Mouse (Mus musculus) thymus, adult 2 months (tissue): Measurements from ENCODE around the gene Ccdc93.

Experiments
- CTCF ChIP-seq: fragments of 200-500 bp; IDR thresholded peaks from 2 replicates; pipeline ENCODE4 v1.5.1; 2012; ENCODE audit warnings: mild to moderate bottlenecking, control low read depth, low read length, moderate library complexity, borderline replicate concordance; ENCODE audit not compliant: control insufficient read depth, poor library complexity, insufficient read depth; ENCODE audit errors: extremely low read depth
- POLR2A ChIP-seq: fragments of 200-500 bp; IDR thresholded peaks from 2 replicates; pipeline ENCODE4 v1.6.1; 2012; ENCODE audit warnings: mild to moderate bottlenecking, low read length, control low read depth, moderate library complexity; ENCODE audit not compliant: control insufficient read depth, poor library complexity, insufficient read depth; ENCODE audit errors: extremely low read depth

DNA sequence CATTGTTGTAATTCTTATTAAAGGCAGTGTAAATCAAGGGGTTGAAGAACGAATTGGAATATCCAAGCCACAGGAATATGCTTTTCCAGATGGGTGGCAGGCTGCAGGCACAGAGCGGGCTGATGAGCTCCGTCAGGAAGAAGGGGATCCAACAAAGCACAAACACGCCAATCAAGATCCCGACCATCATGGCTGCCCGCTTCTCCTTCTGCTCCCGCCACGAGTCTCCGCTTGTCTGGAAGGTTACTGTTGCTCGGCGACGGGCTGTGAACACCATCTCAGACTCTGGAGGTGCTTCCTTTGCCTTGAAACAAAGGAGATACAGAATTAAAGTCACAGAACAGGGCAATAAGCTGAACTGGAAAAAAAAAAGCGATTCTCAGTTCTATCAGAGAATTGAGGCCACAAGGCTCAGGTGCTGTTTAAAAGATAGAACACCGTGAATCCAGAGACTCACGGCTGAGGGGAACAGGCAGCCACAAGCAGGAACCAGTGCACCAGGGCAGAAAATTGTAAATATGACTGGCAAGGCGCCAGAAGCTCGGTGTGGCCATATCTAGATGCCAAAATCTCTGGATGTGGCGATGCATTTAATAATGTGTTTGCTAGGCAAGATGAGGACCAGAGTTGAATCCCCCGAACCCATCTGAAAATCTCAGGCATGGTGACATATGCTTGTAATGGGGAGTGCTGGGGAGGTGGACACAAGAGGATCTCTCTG, 79.7 kb downstream of the Ccdc93 start:
- TF ChIP-seq POLR2A (no peak), CTCF (no peak)
